In the genomic region with DNA sequence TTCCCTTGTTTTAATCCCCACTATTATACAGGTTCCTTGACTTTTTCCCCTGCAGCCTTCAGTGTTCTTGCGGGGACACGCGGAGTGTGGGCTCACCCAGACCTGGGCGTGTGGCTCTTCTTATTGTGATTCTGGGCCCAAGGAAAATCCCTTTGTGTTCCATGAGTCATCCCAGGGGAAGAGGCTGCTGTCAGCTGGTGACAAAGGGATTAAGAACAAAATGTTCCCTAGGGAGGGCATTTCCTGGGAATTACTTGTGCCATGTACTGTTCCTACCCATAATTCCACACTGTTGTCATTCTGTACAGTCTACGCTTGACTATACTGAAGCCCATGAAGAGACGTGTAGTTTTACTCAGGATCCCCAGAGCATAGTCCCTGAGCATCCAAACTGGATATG, we compare ENCODE assay signal across 15 mouse cellular contexts. TPM values are rescaled to one million over a fixed set of nuclear protein-coding genes. Genes with fewer than 3 reads are reported as not detected.
A peak's percentile ranks its signal among the peaks of the same experiment; 100 is the strongest.
DNase-seq lines count a peak whose midpoint lies in the region.
"Had no signal": no experiment of that assay in that cellular context is flagged by ENCODE, and none has a peak within 500 bp of the region (broad histone marks: within the 10 kb centered on the region; RNA-seq: fewer than 3 reads in every experiment).

No protein-coding gene starts in this region.

- DNase-seq in adrenal gland, postnatal 14 days: peak; percentile 24
- no peak for DNase-seq in adrenal gland, postnatal 4 days (ENCODE audit: low spot score in 2 of 2)
- DNase-seq in lung, postnatal 10 days: peak; percentile 33
- no peak for DNase-seq in lung, postnatal 14 days
- peak; percentile 28 for DNase-seq in ZHBTc4 (ENCODE audit: low read depth, low spot score)
- DNase-seq in retina, embryonic 14.5 days (ENCODE audit: low spot score): peak; percentile 31
- DNase-seq in cerebellum, adult 18-20 months: no peak
- no peak for DNase-seq in thymus, adult 18-20 months
- DNase-seq: adrenal gland, adult 8-10 months; cerebellum, adult 2 months; cerebellum, postnatal 14 days; forebrain, postnatal 0 days; gastrocnemius, postnatal 36 days; heart, adult 11 months; heart, postnatal 36 days had no signal

RNA-seq across cellular contexts. Expression of a gene that starts 10.6 kb away (rescaled TPM):
- total RNA-seq in adrenal gland, postnatal 14 days (2021): 26.0 and 26.1 TPM in 2 replicates
- 10 to 100 TPM; 25.2 to 27.4 TPM for total RNA-seq in adrenal gland, postnatal 4 days (2021)

RNA-seq across cellular contexts. Expression of a gene that starts 12.0 kb away (rescaled TPM):
- 16.4 and 17.2 TPM in 2 replicates for total RNA-seq in adrenal gland, postnatal 14 days (2021)
- total RNA-seq in adrenal gland, postnatal 4 days (2021): 10 to 100 TPM; 19.3 to 23.2 TPM

Comparison
In these comparisons a context has a peak if more than half of its experiments do, and no peak if none do; other contexts are left out.
1. DNase-seq: peak in adrenal gland, postnatal 14 days (single experiment), lung, postnatal 10 days (single experiment), ZHBTc4 (single experiment) and retina, embryonic 14.5 days (single experiment); none in adrenal gland, postnatal 4 days (0 of 2), lung, postnatal 14 days (single experiment), cerebellum, adult 18-20 months (0 of 2) and thymus, adult 18-20 months (0 of 2).